In the genomic region with DNA sequence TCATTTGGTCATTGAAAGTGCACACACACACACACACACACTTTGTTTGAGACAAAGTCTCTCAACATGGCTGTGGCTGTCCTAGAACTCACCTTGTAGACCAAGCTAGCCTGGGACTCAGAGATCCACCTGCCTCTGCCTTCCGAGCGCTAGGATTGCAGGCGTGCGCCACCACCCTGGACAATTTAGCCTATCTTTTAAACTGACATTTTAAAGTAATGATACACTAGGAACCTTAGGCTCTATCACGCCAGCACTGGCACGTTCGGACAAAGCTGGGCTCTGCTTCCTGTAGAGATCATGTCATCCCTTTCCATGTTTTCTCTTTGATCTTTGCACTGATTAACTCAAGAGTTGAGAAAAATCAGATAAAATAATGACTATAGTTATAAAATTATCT, we compare ENCODE assay signal across 16 mouse cellular contexts.
"Had no signal": no experiment of that assay in that cellular context is flagged by ENCODE, and none has a peak within 500 bp of the region (broad histone marks: within the 10 kb centered on the region; RNA-seq: fewer than 3 reads in every experiment).

No protein-coding gene starts in this region.

- DNase-seq: retina, postnatal 1 day; right cerebral cortex, adult 18-20 months; right cerebral cortex, postnatal 14 days; right cerebral cortex, postnatal 25 days; right cerebral cortex, postnatal 4 days; spleen, adult 18-20 months; thymus, adult 18-20 months; thymus, adult 2 months; thymus, postnatal 14 days; thymus, postnatal 25 days; thymus, postnatal 36 days; thymus, postnatal 4 days had no signal

- H3K36me3 ChIP-seq: neural tube, embryonic 13.5 days; neural tube, embryonic 15.5 days; stomach, embryonic 15.5 days had no signal

- H3K27me3 ChIP-seq: neural tube, embryonic 13.5 days; neural tube, embryonic 15.5 days; stomach, embryonic 15.5 days had no signal

- H3K9ac ChIP-seq: neural tube, embryonic 13.5 days; neural tube, embryonic 15.5 days; stomach, embryonic 15.5 days had no signal

- H3K27ac ChIP-seq: neural tube, embryonic 13.5 days; neural tube, embryonic 15.5 days; stomach, embryonic 15.5 days; stomach, postnatal 0 days had no signal

- H3K4me2 ChIP-seq: neural tube, embryonic 13.5 days; neural tube, embryonic 15.5 days; stomach, embryonic 15.5 days had no signal

- H3K9me3 ChIP-seq: neural tube, embryonic 13.5 days; neural tube, embryonic 15.5 days; stomach, embryonic 15.5 days had no signal

- H3K4me3 ChIP-seq: neural tube, embryonic 13.5 days; neural tube, embryonic 15.5 days; stomach, embryonic 15.5 days had no signal

- H3K4me1 ChIP-seq: stomach, embryonic 15.5 days had no signal
